Mouse (Mus musculus): ENCODE measurements around the gene Ltbp1.

DNA sequence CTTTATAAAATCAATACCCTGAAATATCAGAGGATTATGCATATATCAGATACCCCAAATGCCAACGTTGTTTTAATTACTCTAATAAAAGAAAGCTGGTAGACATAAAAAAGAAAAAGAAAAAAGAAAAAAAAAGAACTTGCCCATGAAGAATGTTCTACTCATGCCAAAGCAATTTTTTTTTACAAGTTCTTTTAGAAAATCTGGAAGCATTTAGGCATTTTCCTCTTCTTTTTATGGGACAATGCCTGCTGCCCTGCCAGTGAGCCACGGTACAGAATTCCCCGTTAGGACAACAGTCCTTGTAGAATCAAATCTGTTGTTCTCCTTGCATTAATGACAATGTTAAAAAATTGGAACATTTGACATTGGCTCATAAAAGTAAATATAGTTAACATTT, 234.2 kb downstream of the Ltbp1 start:
- TF ChIP-seq POLR2A (IDR thresholded peaks at IDR 0.05; ENCODE audit: low read depth, low read length), result no peak
- TF ChIP-seq CTCF (IDR thresholded peaks at IDR 0.05; ENCODE audit: extremely low read depth, insufficient read length, insufficient replicate concordance, low read depth, low read length), result no peak
